Mouse (Mus musculus) limb, embryonic 15.5 days (tissue): ENCODE measurements around the gene Mdm2. TPM values are rescaled to one million over a fixed set of nuclear protein-coding genes. Genes with fewer than 3 reads are reported as not detected.

Source experiments
- ATAC-seq: fragments of 200-750 bp; cut with Nextera tagmentation; 2 replicates; pipeline ENCODE4 v1.8.0; 2017; ENCODE audit warnings: low read depth, moderate TSS enrichment; ENCODE audit not compliant: insufficient number of reproducible peaks, low FRiP score, low TSS enrichment
- H3K27ac ChIP-seq: fragments of 300-500 bp; sonication (generic); 2 replicates; pipeline ENCODE4 v1.5.1; 2015; ENCODE audit warnings: moderate library complexity, mild to moderate bottlenecking, inconsistent platforms
- H3K27me3 ChIP-seq: fragments of 300-500 bp; sonication (generic); 2 replicates; pipeline ENCODE4 v1.6.1; 2015; ENCODE audit warnings: inconsistent platforms
- H3K36me3 ChIP-seq: fragments of 300-500 bp; sonication (generic); 2 replicates; pipeline ENCODE4 v1.6.1; 2015; ENCODE audit warnings: inconsistent platforms
- H3K4me1 ChIP-seq: fragments of 300-500 bp; sonication (generic); 2 replicates; pipeline ENCODE4 v1.6.1; 2015; ENCODE audit warnings: inconsistent platforms
- H3K4me2 ChIP-seq: fragments of 300-500 bp; sonication (generic); 2 replicates; pipeline ENCODE4 v1.6.1; 2015; ENCODE audit warnings: mild to moderate bottlenecking, inconsistent platforms
- H3K4me3 ChIP-seq: fragments of 300-500 bp; sonication (generic); 2 replicates; pipeline ENCODE4 v1.5.1; 2015; ENCODE audit warnings: mild to moderate bottlenecking, inconsistent platforms
- H3K9ac ChIP-seq: fragments of 300-500 bp; sonication (generic); 2 replicates; pipeline ENCODE4 v1.6.1; 2015; ENCODE audit warnings: inconsistent platforms
- H3K9me3 ChIP-seq: fragments of 300-500 bp; sonication (generic); 2 replicates; pipeline ENCODE4 v1.6.1; 2016; ENCODE audit warnings: inconsistent platforms
- WGBS: fragments of 180-500 bp; shearing (Covaris S2); methylation state at CpG from one replicate; pipeline ENCODE4 v1.1.7; 2015; 5-methylcytosine and 5-hydroxymethylcytosine counted together
- polyA plus RNA-seq: library from polyadenylated mRNA; unstranded; fragments of >200 nt; fragmentation: Nextera tagmentation; extraction: Ambion mirVana; gene quantifications from 2 replicates; pipeline ENCODE4 v1.2.1, GENCODE M21; 2015

Gene Mdm2
- polyA plus RNA-seq, 1 experiment from 2014 or later, result 40.2 TPM

GRCm38 (mm10) chr10:117753711-117754608 lies 43.4 kb upstream of the Mdm2 start:
- WGBS, result 93% methylated on average over 8 of the region's 8 CpGs
- no peak overlapping the region for H3K9ac ChIP-seq
- no peaks in the 10 kb centered on the region for H3K4me1 ChIP-seq
- no peaks in the 10 kb centered on the region for H3K27me3 ChIP-seq
- H3K4me3 ChIP-seq, result no peak overlapping the region
- no peak overlapping the region for H3K27ac ChIP-seq
- peaks cover 83% of the 10 kb centered on the region for H3K36me3 ChIP-seq
- H3K4me2 ChIP-seq, result no peak overlapping the region
- ATAC-seq, result no peak
- H3K9me3 ChIP-seq, result no peaks in the 10 kb centered on the region

- no peak overlapping the region for H3K9ac ChIP-seq
- ATAC-seq, result no peak
- no peak overlapping the region for H3K27ac ChIP-seq
- no peaks in the 10 kb centered on the region for H3K9me3 ChIP-seq
- 95% methylated on average over 5 of the region's 5 CpGs for WGBS
- H3K36me3 ChIP-seq, result peaks cover 79% of the 10 kb centered on the region
- no peak overlapping the region for H3K4me3 ChIP-seq
- H3K4me2 ChIP-seq, result no peak overlapping the region
- no peaks in the 10 kb centered on the region for H3K27me3 ChIP-seq
- no peaks in the 10 kb centered on the region for H3K4me1 ChIP-seq
Measured at GRCm38 (mm10) chr10:117752851-117753647, 42.5 kb upstream of the Mdm2 start.

GRCm38 (mm10) chr10:117752304-117752821 lies 41.8 kb upstream of the Mdm2 start:
- H3K4me2 ChIP-seq, result no peak overlapping the region
- no peak for ATAC-seq
- WGBS, result 95% methylated on average over 7 of the region's 7 CpGs

GRCm38 (mm10) chr10:117751744-117752143 lies 41.2 kb upstream of the Mdm2 start:
- peaks cover 4% of the 10 kb centered on the region; the same call in 1 of the 2 replicates for H3K4me1 ChIP-seq
- no peaks in the 10 kb centered on the region for H3K9me3 ChIP-seq
- WGBS, result 91% methylated on average over 6 of the region's 6 CpGs
- ATAC-seq, result no peak
- no peak overlapping the region for H3K4me2 ChIP-seq
- H3K27ac ChIP-seq, result no peak overlapping the region
- H3K9ac ChIP-seq, result no peak overlapping the region
- H3K4me3 ChIP-seq, result no peak overlapping the region
- H3K36me3 ChIP-seq, result peaks cover 66% of the 10 kb centered on the region
- H3K27me3 ChIP-seq, result no peaks in the 10 kb centered on the region

More at GRCm38 (mm10) chr10:117752304-117752821, 41.8 kb upstream of the Mdm2 start:
- Histone ChIP-seq H3K4me1 (peaks cover 4% of the 10 kb centered on the region; the same call in 1 of the 2 replicates), H3K9me3 (no peaks in the 10 kb centered on the region), H3K27ac (no peak overlapping the region), H3K36me3 (peaks cover 72% of the 10 kb centered on the region), H3K4me3 (no peak overlapping the region), H3K27me3 (no peaks in the 10 kb centered on the region), H3K9ac (no peak overlapping the region)

- 96% methylated on average over 14 of the region's 14 CpGs for WGBS
- peaks cover 6% of the 10 kb centered on the region; the same call in 1 of the 2 replicates for H3K4me1 ChIP-seq
- H3K27ac ChIP-seq, result no peak overlapping the region
- H3K4me2 ChIP-seq, result no peak overlapping the region
- no peaks in the 10 kb centered on the region for H3K9me3 ChIP-seq
- no peaks in the 10 kb centered on the region for H3K27me3 ChIP-seq
- ATAC-seq, result no peak
- H3K9ac ChIP-seq, result no peak overlapping the region
- H3K36me3 ChIP-seq, result peaks cover 61% of the 10 kb centered on the region
- H3K4me3 ChIP-seq, result no peak overlapping the region
Measured at GRCm38 (mm10) chr10:117751282-117751610, 40.7 kb upstream of the Mdm2 start.

GRCm38 (mm10) chr10:117750529-117751281 lies 40.1 kb upstream of the Mdm2 start:
- no peak overlapping the region for H3K4me3 ChIP-seq
- H3K36me3 ChIP-seq, result peaks cover 56% of the 10 kb centered on the region
- no peak overlapping the region for H3K4me2 ChIP-seq
- no peaks in the 10 kb centered on the region for H3K27me3 ChIP-seq
- H3K9me3 ChIP-seq, result no peaks in the 10 kb centered on the region
- H3K9ac ChIP-seq, result no peak overlapping the region
- 97% methylated on average over 5 of the region's 5 CpGs for WGBS
- peaks cover 6% of the 10 kb centered on the region; the same call in 1 of the 2 replicates for H3K4me1 ChIP-seq
- H3K27ac ChIP-seq, result no peak overlapping the region
- no peak for ATAC-seq

- Histone ChIP-seq H3K9ac (no peak overlapping the region), H3K9me3 (no peaks in the 10 kb centered on the region), H3K27ac (no peak overlapping the region), H3K36me3 (peaks cover 48% of the 10 kb centered on the region), H3K27me3 (no peaks in the 10 kb centered on the region), H3K4me2 (no peak overlapping the region), H3K4me1 (peaks cover 12% of the 10 kb centered on the region; the same call in 1 of the 2 replicates), H3K4me3 (no peak overlapping the region)
- no peak for ATAC-seq
- WGBS, result 93% methylated on average over 14 of the region's 14 CpGs
Measured at GRCm38 (mm10) chr10:117749787-117750343, 39.3 kb upstream of the Mdm2 start.

- no peak overlapping the region for H3K4me2 ChIP-seq
- H3K4me1 ChIP-seq, result peaks cover 15% of the 10 kb centered on the region
- H3K9ac ChIP-seq, result no peak overlapping the region
- H3K9me3 ChIP-seq, result no peaks in the 10 kb centered on the region
- WGBS, result 87% methylated on average over 10 of the region's 10 CpGs
- no peak for ATAC-seq
- no peak overlapping the region for H3K27ac ChIP-seq
- peaks cover 42% of the 10 kb centered on the region for H3K36me3 ChIP-seq
- no peak overlapping the region for H3K4me3 ChIP-seq
- H3K27me3 ChIP-seq, result no peaks in the 10 kb centered on the region
Measured at GRCm38 (mm10) chr10:117749050-117749686, 38.6 kb upstream of the Mdm2 start.

GRCm38 (mm10) chr10:117748276-117749049 lies 37.9 kb upstream of the Mdm2 start:
- peaks cover 22% of the 10 kb centered on the region for H3K4me1 ChIP-seq
- H3K27ac ChIP-seq, result no peak overlapping the region
- H3K4me3 ChIP-seq, result no peak overlapping the region
- ATAC-seq, result no peak
- 88% methylated on average over 10 of the region's 10 CpGs for WGBS
- H3K9ac ChIP-seq, result no peak overlapping the region
- H3K27me3 ChIP-seq, result no peaks in the 10 kb centered on the region
- no peaks in the 10 kb centered on the region for H3K9me3 ChIP-seq
- H3K36me3 ChIP-seq, result peaks cover 45% of the 10 kb centered on the region
- no peak overlapping the region for H3K4me2 ChIP-seq

GRCm38 (mm10) chr10:117747711-117748110 lies 37.2 kb upstream of the Mdm2 start:
- WGBS, result 84% methylated on average over 7 of the region's 7 CpGs
- H3K4me1 ChIP-seq, result peaks cover 25% of the 10 kb centered on the region
- ATAC-seq, result no peak
- H3K27ac ChIP-seq, result no peak overlapping the region
- H3K4me2 ChIP-seq, result no peak overlapping the region
- no peak overlapping the region for H3K9ac ChIP-seq
- no peaks in the 10 kb centered on the region for H3K27me3 ChIP-seq
- no peak overlapping the region for H3K4me3 ChIP-seq
- no peaks in the 10 kb centered on the region for H3K9me3 ChIP-seq
- peaks cover 45% of the 10 kb centered on the region for H3K36me3 ChIP-seq
